Mouse (Mus musculus) c-Kit-positive CD71-negative TER-119-negative erythroid progenitor cells, embryonic 14.5 days (primary cell): ENCODE results near the gene Nop56.

Experiments used
- DNase-seq: peaks from one replicate; pipeline ENCODE4 v3.0.0-alpha.2; 2013; ENCODE audit warnings: low read depth

The Nop56 gene

GRCm38 (mm10) chr2:130274149-130274861 is at the start of gene Nop56:
Gene Nop56, plus strand, starts transcription at chr2:130274430.
- DNase-seq, result peak; percentile 95

DNA sequence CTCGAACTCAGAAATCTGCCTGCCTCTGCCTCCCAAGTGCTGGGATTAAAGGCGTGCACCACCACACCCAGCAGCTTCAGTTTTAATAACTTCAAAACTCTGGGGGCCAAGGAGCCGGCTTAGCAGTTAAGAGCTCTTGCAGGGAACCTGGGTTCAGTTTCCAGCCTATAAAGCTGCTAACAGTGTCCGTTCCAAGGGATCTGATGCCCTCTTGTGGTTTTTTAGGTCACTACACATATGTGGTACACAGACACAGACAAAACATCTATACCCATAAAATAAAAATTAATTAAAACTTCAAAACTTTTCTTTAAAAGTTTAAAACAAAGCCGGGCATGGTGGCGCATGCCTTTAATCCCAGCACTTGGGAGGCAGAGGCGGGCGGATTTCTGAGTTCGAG is 27.3 kb upstream of the Nop56 start:
- DNase-seq, result peak; percentile 54

DNA sequence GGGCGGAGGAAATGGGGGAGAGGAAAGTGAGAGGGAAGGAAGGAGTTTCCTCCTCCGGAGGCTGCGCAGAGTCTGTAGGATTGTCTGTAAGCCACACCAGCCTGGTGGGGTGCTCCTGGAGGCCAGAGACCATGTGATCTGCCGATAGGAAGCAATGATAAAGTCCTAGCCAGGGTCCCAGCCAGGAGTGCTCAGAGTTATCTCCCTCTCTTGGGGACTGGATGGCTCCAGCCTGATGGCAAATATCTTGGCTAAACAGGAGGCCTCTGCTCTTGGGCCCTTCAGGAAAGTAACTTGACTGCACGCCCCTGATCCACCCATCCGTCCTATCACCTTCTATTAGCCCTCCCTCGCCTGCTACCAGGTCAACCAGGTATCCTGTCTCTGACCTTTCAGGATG is 26.0 kb upstream of the Nop56 start:
- no peak for DNase-seq

DNA sequence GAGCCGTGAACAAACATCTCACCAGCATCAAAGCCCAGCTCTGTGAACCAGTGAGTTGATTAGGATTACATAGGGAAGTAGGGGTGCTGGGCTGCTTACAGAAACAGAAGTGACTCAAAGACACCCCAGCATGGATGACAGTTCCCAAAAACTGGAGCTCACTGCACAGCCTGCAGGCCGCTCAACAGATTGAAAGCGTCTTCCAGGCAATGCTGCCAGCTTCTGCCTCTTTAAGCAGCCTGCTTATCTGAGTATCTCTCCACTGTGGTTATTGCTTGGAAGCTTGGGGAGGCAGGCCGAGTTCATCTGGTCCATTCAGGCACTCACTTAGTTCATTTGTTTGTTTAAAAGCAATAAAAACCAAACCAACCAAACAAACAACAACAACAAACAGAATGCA is 17.5 kb upstream of the Nop56 start:
- no peak for DNase-seq

DNA sequence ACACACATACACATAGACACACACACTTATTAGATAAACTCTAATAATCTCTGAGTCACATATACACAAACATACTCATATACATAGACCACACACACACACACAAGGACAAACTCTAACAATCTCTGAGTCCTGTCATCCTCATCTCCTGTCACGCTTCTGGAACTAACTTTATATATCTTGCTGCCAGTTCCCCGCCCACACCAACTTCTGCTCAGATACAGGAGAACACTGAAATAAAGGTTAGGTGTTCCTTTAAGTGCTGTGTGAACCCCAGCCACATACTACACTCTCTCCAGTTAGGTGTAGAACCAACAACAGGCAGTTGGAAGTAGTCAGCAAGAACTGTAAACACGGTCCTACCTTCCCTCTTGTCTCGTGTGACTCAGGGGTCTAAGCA is 13.4 kb upstream of the Nop56 start:
- no peak for DNase-seq

DNA sequence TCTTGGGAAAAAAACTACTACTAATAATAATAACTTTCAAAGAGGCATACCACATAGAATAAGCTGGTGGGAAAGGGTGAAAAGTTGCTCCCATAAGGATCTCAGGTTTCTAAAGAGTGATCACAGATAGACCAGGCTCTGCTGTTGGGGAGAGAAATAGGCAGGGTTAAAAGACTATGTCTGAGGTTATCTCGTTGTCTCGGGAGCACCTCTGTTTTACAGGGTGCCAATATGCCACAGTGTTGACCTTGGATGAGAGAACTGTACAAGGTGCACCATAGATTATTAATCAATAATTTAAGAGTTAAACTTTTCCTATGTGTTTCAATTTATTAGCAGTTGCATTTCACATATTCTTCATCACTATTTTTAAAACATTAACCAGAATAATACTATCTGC is 12.3 kb upstream of the Nop56 start:
- no peak for DNase-seq

DNA sequence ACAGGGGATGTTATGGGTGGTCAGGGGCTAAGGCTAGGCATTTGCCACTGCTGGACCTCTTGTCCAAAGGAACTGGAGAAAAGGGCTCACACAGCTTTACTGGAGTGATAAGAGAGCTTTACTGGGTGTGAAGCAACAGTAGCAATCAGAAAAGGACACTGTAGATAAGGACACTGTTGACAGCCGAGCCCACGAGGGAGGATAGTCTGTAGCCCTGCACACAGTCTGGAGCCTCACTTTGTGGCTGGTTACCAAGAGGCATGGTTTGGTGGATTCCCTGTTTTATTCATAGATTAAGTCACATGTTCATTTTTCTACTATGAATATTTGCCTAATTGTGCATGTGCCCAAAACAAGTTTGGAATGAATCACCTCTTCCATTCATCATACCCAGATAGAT is 11.8 kb upstream of the Nop56 start:
- DNase-seq, result no peak

DNA sequence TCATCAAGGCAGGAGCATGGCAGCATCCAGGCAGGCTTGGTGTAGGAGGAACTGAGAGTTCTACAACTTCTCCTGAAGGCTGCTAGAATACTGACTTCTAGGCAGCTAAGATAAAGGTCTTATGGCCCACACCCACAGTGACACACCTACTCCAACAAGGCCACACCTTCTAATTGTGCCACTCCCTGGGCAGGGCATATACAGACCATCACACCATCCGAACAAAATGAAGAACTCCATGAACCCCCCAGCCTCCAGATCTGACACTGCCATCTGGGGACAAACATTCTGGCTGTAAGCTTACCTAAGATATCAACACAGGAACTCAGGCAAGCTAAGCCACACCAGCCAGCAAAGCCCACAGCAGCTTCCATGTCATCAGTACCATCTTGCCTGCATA is 8.7 kb upstream of the Nop56 start:
- no peak for DNase-seq

GRCm38 (mm10) chr2:130268074-130268473 is 6.2 kb upstream of the Nop56 start:
- no peak for DNase-seq

DNA sequence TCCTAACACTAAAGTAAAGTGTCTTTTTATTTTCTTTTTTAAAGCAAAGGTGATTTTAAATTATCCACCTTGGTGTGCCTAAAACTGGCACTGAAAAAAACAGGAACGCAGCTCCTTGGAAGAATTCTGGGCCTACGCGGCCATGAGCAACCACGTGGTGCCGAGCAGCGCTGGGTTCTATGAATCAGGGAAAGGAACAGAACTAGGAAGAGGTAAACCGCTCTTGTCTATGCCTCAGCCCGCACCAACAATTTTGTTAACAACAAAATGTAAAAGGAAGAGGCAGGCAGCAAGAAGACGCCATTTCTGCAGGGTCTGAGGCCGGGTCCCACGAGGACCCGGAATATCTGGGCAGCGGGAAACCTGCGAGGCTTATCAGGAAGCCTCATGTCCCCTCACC is 498 bp upstream of the Nop56 start:
- DNase-seq, result no peak

- DNase-seq, result no peak
Observed at GRCm38 (mm10) chr2:130274862-130275261, 632 bp downstream of the Nop56 start.

DNA sequence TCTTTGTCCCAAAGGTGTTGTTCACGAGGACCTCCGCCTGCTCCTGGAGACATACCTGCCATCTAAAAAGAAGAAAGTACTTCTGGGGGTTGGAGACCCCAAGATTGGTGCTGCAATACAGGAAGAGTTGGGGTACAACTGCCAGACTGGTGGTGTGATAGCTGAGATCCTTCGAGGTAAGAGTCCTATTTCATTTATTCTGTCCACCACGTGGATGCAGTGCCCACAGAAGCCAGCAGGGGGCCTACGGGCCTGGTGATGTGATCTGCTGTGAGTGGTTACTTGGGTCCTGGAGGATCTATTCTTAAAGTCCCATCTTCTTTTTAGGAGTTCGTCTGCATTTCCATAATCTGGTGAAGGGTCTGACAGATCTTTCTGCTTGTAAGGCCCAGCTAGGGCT is 1.4 kb downstream of the Nop56 start:
- DNase-seq, result peak; percentile 81

GRCm38 (mm10) chr2:130279600-130280091 is 5.4 kb downstream of the Nop56 start:
- DNase-seq, result no peak

DNA sequence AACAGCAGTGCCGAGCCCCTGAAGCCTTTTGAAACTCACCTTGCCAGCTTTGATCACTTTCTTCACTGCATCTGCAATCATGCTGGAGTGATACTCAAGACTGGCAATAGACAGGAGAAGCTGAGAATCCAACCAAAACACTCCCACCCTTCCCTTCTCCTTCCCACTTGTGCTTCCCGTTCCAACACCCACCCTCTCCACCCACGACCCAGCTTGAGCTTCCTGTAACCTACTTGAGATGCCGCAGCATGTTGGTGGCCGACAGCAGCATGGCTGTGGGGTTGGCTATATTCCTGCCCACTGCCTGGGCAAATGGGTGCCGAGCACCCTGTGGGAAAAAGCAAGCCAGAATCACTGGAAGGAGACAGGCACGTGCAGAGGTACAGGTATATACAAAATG is 6.0 kb downstream of the Nop56 start:
- DNase-seq, result no peak

- no peak for DNase-seq
Observed at GRCm38 (mm10) chr2:130280818-130281217, 6.6 kb downstream of the Nop56 start.

GRCm38 (mm10) chr2:130283854-130284654 is 9.8 kb downstream of the Nop56 start, which contains the start of gene Idh3b:
Gene Idh3b, minus strand, starts transcription at chr2:130284547.
- DNase-seq, result peak; percentile 67

GRCm38 (mm10) chr2:130289086-130289485 is 14.9 kb downstream of the Nop56 start:
- DNase-seq, result no peak

DNA sequence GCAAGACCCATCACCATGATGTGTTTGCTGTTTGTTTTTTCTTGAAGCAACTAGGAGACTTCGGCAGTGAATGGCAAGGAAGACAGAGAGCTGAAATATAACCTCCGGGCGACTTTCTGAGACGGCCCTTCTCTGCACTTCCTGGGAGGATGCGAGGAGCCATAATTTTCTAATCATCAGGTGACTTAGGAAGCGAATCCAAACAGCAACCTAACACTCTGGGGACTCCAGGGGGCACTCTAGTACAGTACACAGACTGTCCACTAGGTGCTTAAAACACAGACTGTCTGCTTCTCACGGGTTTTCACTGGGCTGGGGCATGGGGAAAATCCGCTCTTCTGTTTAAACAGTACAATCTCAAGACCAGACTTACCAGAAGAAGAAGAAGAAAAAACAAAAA is 17.2 kb downstream of the Nop56 start:
- peak; percentile 74 for DNase-seq

- no peak for DNase-seq
Observed at GRCm38 (mm10) chr2:130293009-130293408, 18.8 kb downstream of the Nop56 start.

DNA sequence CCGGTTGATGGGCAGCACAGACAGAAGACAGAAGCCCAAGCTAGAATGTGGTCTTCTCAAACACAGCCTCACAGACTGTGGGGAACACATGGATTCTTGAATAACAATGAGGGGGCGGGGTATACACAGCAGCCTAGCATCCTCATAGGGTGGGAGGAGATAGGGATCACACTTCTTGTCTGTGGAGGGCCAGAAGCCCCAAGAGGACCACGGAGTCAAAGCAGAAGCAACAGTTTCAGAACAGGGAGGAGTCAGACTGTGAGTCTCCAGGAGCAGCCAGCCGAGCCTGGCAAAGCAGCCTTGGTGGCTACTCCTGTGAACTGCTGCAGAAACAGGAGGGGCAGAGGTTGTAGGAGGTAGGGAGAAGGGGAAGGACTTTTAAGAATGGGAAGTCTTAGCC is 19.3 kb downstream of the Nop56 start:
- no peak for DNase-seq

- DNase-seq, result no peak
Observed at GRCm38 (mm10) chr2:130294218-130294935, 20.1 kb downstream of the Nop56 start.

DNA sequence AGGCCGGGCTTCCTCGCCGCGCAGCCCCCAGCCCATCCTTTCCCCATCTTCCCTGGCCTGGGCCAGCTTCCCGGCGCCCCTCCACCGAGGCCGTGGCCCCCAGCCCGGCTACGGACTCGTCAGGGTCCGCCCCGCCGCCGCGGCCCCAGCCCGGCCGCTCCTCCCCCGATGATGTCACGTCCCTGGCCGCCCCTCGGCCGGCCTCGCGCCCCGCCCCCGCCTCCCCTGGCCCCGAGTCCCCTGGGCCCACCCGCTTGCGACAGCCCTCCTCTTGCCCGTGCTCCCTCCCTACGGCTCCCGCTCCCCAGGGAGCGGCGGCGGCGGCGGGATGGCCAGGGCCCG is 20.7 kb downstream of the Nop56 start, which contains the start of gene Ebf4:
Gene Ebf4 (plus strand): TSS at position 234 of the 342 bp plus-strand sequence.
- DNase-seq, result no peak
